Mouse (Mus musculus) urinary bladder, postnatal 14 days (tissue): ENCODE measurements around the gene Slc17a2.
A peak's percentile ranks its signal among the peaks of the same experiment; 100 is the strongest.

Experiments used
- DNase-seq: peaks from one replicate; pipeline ENCODE4 v3.0.0; 2021; ENCODE audit warnings: low spot score

Slc17a2 gene

DNA sequence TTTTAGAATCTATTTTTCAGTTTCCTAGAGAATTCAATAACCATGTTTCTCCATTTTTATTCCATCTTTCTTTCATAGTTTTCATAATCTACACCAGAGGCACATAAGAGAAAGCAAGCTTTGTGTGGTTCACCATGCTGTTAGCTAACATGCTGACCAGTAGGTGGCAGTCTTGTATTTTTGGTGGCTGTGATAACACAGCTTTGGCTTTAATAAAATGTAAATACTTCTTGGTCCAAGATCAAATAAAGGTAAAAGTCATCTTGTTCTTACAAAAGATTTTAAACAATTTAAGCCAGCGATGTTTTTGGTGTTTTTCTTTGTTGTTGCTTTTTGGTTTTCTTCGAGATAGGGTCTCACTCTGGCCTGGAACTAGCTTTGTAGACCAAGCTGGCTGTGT, 14.3 kb upstream of the Slc17a2 start:
- DNase-seq, result peak; percentile 51

DNA sequence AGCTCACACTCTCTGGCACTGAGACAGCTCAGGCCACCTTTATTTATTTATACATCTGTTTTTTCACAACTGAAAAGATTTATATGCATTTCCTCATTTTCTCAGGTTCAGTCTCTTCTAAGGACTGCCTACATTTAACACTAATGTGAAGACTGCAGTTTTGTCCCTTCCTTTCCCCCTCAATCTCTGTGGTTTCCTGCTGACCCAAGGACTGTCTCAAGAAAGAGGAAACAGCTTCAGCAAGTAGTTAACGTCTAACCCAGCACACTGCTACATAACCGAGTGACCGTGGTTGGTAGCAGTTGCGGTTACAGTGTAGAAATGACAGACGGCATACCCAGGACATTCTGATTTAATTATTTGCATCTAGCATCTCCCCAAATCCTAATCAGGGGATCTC, 7.4 kb upstream of the Slc17a2 start:
- DNase-seq, result no peak

DNA sequence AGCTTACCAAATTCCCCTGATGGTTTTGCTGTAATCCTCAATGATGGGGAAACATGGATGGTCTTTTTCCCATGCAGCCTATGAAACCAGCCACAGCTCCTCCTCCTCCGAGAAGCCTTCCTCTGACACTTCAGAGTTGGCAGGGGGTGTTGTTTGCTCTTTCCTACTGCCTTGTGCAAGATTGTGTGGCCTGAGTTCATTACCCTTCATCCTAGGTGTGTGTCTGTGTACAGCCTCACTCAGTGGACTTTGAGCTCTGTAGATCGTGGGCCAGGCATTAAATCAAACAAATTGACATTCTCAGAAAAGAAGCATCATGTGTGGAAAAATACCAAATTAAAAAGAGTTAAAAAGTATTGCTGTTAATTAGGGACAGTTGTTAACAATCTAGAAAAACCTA, 2.3 kb upstream of the Slc17a2 start:
- no peak for DNase-seq

DNA sequence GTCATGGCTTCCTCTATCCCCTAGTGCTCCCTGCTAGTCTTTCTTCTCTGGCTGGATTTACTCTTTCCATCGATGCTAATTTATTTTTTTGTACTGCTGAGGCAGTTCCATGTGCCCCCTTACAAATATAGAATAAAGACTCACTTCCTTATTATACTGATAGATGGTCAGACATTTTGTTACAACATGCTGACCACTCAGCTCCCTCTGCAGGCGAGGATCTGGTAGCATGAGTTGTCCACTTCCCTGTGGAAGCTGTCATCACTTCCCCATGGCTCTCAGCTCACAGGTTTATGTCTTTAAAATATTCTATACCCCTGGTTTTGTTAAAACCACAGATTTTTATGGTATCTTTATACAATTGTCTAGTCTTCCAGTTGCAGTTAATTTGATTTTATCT, 9.4 kb downstream of the Slc17a2 start:
- no peak for DNase-seq

DNA sequence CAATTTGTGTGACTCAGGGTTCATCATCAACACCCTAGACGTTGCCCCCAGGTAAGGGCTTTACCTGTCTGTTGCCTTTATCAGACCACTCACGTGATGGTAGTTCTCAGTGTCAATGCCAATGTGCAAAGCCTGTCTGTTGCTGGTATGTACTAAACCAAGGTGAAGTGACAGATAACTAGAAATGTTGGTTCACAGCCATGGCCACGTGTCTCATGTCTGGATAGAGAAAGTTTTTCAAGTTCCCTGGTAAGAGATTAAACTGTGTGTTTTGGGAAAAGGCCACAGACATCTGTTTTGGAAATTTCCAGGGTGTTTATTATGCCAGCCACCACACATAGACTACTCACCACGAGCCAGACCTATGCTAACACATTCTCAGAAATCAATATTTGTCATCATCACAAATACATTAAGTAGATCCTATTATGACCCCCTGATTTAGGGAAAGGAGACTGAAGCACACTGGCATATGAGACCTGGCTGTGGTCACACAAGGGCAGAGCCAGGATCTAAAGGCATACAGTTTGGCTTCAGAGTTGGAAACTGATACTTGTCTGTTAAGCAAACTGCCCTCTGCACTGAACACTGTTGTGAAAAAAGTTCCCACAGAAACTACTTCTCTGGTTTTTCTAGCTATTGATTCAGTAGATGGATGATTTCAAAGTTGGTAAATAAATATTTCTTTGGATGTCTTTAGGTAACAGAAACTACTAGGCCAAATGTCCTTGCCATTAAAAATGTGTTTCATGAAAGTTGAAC, 13.6 kb downstream of the Slc17a2 start:
- DNase-seq, result no peak

DNA sequence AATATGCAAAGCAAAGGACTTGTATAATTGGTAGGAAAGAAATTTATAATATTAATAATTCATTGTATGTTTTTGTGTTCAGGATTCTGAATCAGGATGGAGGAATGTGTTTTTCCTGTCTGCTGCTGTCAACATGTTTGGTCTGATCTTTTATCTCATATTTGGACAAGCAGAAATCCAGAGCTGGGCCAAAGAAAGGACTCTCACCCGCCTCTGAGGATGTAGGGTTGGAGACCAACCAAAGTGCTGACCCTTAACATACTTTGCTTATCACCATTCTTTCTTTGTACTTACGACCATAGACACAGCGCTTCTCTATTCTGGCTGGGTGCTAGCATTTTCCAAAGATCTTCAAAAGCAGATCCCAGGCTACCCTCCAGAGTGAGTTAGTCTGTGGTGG, 15.4 kb downstream of the Slc17a2 start:
- DNase-seq, result no peak

DNA sequence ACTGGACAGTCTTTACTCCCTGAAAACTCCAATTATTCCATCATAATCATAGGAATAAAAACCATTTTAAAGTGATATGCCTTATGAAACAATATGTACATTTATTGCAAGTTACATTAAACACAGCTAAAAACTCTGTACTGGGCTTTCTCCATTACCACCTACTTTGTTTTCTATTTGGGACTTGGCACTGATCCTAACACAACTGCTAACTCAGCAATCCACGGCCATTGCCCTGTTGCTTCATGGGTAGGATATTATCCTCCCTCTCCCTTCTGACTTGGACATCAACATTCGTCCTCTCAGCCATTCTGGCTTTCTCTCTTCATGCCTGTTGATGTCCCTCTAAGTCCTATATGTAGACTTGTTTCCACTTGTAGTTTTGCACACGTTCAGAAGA, 19.8 kb downstream of the Slc17a2 start:
- no peak for DNase-seq

DNA sequence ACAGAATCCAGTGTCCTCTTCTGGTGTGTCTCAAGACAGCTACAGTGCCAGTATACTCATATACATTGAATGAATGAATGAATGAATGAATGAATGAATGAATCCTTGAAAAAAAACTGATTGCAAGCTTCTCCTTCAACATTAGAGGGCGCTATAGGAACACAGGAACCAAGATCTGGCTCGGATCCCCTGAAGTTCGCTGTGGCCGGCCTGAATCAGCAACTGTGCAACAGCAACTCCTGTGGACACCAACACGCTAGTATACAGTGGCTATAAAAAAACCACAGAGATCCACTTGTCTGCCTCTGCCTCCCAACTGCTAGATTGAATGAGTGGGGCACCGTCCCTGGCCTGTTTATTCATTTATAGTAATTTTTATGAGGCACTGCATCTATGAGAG, 26.3 kb downstream of the Slc17a2 start:
- peak; percentile 23 for DNase-seq

DNA sequence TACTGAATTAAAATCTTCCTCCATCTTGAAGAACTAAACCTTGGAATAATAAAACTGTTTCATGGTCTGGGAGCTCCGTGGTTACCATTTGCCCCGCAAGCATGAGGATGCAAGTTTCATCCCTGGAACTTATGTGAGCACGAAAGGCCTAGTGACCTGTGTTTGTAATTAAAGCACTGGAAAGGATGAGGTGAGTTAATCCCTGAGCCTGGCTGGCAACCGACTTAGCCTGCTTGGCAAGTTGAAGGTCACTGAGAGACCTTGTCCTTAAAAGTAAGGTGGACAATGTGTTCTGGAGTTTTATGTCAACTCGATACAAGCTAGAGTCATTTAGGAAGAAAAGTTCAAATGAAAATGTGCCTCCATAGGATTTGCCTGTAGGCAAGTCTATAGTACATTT, 28.0 kb downstream of the Slc17a2 start:
- DNase-seq, result no peak

DNA sequence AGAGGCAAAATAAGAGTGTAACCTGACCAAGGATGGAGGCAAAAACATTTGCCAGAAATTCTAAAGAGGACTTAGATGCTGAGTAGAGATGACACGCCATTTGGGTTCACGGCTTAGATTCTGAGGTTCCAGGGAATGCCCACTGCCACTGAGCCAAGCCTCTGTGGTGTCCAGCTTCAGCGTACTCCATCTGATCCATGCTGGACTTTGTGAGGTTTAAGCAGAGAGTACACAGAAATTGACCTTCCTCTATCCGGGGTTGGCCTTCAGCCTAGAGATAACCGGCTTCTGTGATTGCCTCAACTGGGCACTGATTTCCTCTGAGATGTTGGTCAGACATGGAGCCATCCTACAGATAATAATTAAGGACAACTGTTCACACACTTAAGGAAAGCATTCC, 29.8 kb downstream of the Slc17a2 start:
- DNase-seq, result no peak

DNA sequence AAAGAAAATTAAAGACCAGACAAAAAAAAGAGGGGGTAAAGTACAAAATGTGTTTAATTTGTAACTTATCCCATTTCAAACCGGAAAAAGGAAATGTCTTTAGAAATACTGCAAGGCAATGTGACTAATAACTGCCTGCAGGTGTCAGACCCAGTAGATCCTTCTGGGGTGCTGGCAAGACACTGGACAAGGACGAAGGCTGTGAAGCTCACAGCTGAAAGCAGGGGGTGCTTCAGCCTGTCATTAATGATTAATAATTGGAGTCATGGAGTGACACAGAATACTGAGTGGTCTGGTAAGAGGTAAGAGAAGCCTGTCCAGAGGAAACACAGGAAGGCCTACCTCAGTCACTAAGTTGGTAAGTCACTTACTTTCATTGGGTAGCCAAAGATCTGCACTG, 32.5 kb downstream of the Slc17a2 start, which contains the start of gene Slc17a3:
Gene Slc17a3 (plus strand): TSS at position 127 of the 400 bp plus-strand sequence.
- DNase-seq, result no peak

DNA sequence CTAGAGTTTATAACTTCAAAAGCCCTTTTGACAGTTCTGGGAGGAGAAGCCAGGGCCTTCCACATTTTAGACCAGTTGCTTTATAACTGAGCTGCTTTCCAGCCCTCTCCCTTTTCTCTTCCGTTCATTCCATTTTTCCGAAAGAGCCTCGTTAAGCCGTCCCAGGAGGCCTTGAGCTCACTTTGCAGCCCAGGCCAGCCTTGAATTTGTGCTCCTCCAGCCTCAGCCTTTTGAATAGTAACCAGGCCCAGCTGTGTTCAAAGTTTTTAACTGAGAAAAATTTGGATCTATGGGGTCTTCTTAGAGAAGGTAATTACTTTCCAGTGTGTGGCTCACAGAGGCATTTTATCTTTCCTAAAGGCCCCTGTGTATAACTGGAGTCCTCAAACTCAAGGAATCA, 39.1 kb downstream of the Slc17a2 start:
- DNase-seq, result no peak

DNA sequence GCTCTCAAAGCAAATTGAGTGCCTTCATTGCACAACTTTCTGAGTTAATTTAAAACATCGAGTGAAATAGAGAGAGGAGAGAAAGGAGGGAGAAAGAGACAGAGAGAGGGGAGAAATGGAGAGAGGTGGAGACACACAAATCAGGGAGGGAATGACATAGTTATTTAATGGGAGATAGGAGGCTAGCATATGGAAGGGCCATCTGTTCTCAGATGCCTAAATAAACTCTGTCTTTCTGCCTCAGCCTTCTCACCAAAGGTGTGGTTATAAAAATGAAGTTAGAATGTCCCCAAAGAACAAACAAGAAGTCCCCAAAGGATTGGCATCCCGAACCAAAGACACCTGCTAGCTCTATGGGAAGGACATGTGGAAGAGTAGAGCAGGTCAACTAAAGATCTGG, 42.5 kb downstream of the Slc17a2 start:
- DNase-seq, result no peak

DNA sequence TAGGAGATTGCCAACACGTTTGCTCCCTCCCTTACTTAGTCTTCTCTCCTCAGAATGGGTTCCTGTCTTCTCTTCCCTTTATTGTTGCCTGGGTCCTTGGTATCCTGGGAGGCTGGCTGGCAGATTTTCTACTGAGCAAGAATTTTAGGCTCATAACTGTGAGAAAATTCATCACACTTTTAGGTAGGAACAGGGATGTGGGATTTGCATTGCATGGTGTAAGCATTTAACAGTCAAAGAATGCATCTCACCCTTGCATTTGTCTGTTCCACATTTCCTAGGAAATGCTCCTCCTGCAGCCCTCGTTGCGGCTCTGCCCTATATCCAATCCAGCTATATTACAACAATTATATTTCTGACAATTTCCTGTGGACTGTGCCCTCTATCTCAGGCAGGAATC, 49.6 kb downstream of the Slc17a2 start:
- DNase-seq, result no peak

DNA sequence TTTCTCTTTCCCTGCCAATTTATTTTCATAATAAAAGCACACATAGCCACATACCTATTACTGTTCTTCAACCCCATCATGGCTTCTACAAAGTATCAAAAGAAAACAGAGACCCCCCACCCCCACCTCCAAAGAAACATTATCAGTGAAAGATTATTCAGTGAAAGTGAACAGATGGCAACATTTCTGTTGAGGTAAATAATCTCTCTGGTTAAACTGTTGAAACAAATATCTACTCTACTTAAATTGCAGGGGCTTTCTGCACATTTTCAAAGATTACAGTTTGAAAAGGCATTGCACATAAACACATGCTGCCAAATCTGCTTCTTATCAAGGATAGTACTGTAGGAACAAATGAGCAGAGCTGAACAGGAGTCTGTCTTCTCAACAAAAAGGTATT, 55.0 kb downstream of the Slc17a2 start:
- no peak for DNase-seq

DNA sequence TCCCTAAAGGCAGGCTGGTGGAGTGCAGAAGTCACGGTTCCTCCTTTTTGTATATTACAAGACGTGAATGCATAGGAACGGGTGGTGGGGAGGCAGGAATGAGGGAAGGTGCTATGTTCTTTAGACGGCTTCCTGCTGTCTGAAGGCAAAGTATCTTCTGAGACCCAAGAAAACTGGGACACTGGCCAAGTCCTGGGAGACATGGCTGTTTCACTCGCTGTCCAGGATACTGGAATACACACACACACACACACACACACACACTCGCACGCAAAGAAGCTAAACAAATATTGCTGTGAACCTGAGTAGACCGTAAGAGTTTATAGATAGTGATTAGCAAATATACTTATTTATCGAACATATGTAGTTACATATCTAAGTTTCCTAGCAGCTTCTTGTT, 57.9 kb downstream of the Slc17a2 start:
- DNase-seq, result no peak

DNA sequence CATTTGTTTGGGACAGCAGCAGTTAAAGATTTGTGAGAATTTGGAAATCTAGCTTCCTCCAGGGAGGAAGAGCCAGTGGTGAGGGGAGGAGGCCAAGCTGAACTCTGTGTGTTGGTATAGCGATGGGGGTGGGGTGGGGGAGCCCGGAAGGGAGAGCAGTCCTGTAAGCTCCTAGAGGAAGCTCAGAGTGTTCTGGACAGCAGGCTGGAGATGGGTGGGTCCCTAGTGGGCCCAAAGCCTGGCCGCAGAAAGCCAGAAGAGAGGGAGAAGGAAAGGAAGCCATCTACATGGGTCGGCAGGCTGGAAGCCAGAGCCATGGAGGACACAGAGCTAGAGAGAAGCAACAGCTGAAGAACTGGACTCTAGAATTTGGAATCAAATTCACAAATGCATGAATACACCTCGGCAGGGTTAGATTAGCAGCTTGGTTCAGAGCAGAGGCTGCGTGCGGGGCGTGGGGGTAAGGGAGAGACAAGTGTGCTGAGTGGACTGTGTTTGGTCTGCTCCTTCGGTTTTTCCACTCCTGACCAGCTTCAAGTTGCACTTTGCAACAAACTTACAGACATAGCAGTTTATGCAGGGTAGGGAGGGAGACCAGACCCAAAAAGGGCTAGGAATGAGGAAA, 59.4 kb downstream of the Slc17a2 start:
- no peak for DNase-seq

DNA sequence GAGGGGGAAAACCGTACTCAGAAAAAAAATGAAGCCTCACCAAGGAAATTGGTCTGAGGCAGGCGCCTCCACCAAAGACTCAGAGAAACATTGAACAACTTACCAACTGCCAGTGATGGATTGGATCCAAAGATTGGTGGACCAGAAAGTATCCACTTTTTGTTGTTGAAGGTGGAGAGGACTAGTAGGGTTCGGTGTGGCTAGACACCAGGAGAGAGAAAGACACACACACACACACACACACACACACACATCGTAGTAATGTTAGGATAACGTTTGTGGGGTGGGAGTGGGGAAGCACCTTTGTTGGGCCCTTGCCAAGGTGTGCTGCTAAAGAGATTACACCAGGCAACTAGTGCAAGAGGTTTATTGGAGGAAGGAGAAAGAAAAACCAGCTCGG, 60.2 kb downstream of the Slc17a2 start:
- DNase-seq, result no peak

DNA sequence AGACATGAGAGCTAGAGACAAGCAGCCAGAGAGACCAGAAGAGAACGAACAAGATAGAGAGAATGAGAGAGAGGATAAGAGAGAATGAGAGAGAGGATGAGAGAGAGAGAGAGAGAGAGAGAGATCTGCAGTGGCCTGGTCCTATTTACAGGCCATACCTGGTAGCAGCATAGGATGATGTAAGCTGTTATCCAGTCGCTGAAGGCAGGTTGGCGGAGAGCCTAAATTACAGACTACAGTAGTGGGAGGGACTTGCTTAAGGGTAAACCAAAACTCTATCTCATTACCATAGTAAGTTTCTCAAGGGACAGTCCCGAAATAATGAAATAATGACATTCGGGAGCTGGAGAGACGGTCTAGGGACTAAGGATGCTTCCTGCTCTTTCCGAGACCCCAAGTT, 60.6 kb downstream of the Slc17a2 start, which contains the start of gene Slc17a1:
Gene Slc17a1 (plus strand): TSS at position 346 of the 400 bp plus-strand sequence.
- DNase-seq, result no peak

DNA sequence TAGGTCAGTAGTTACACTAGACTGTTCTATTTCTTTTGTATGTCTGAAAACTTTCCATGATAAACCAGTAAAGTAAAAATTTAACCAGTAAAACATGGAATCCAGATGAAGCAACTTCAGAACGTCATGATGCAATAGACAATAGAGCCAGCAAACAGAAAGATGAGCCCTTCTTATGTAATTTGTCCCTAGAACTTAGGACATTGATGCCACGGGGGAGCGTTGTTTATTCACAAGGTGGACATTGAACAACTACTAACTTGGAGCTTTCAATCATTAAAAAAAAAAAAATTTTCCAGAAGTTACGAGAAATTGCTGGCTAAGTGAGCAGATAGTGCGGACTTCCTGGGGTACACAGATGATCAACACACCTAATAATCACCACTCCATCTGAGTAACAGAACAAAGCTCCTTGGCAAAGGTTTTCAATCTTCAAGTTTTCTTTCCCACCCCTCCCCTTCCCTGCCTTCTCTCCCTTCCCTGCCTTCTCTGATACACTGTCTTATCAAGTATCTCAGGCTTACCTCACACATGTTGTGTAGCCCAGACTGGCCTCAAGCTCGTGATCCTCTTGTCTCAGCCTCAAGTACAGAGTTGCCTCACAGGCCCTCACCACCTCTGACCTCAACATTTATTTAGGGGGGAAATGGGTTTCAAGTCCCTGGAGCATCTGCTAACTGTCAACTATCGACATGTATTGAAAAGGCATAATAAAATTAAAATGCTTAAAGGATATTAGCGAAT, 62.2 kb downstream of the Slc17a2 start:
- no peak for DNase-seq

DNA sequence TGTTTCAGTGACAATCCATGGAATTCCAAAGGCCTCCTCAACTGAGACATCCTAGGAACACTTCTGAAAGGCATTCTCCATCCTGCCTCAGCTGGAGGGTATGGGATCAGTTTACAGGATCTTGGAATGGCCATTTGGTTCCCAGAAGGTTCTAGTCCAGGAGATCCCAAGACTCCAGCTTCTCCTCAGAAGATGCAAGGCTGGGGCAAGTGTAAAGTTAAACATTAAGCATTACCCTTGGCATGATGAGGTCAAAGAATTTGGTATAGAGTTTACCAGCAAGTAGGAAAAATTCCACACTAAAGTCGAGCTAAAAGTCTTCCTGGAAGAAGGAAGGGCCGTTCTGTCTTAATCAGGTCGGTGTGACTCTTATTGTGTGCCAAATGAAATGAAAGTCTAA, 63.2 kb downstream of the Slc17a2 start:
- no peak for DNase-seq

DNA sequence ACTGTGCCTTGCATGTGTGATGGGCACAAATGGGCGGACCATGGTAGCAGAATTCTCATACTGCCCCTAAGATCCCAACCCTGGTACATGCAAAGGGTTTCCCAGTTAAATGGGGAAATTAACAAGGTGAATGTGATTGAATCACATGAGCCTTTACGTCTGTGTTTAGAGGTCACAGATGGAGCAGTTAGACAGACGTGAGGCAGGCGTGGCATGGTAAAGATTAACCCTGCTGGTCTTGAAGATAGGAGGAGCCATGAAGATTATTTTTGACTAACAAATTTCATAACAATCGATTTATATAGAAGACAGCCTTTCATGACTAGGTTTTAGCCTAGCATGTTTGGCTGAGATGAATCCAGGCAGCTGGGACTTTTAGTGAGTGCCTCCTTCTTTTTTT, 66.3 kb downstream of the Slc17a2 start:
- no peak for DNase-seq
